Mouse (Mus musculus) kidney, adult 2 months (tissue): ENCODE data around the gene H2-M10.2. TPM values are rescaled to one million over a fixed set of nuclear protein-coding genes. Genes with fewer than 3 reads are reported as not detected.
A peak's percentile ranks its signal among the peaks of the same experiment; 100 is the strongest.

Experiments
- DNase-seq: peaks from one replicate; pipeline ENCODE4 v3.0.0; 2021
- H3K27ac ChIP-seq: fragments of 200-500 bp; 2 replicates; pipeline ENCODE4 v1.5.1; 2012; ENCODE audit warnings: low read depth, low read length, control low read depth, inconsistent platforms; ENCODE audit not compliant: insufficient read depth
- H3K27me3 ChIP-seq: fragments of 200-500 bp; replicated peaks from 2 replicates; pipeline ENCODE4 v1.6.1; 2012; ENCODE audit warnings: mild to moderate bottlenecking, moderate library complexity, low read length, inconsistent platforms; ENCODE audit not compliant: control insufficient read depth, insufficient read depth
- H3K36me3 ChIP-seq: fragments of 200-500 bp; 2 replicates; pipeline ENCODE4 v1.6.1; 2012; ENCODE audit warnings: mild to moderate bottlenecking, moderate library complexity, low read length, inconsistent platforms; ENCODE audit not compliant: control insufficient read depth, insufficient read depth
- H3K4me1 ChIP-seq: fragments of 200-500 bp; 2 replicates; pipeline ENCODE4 v1.6.1; 2011; ENCODE audit warnings: low read length; ENCODE audit not compliant: control insufficient read depth, insufficient read depth
- H3K4me3 ChIP-seq: fragments of 200-500 bp; 2 replicates; pipeline ENCODE4 v1.5.1; 2011; ENCODE audit warnings: mild to moderate bottlenecking, low read depth, low read length, control low read depth; ENCODE audit not compliant: insufficient read depth
- CTCF ChIP-seq: fragments of 200-500 bp; conservative IDR thresholded peaks from 2 replicates; pipeline ENCODE4 v1.5.1; 2011; ENCODE audit warnings: low read depth, mild to moderate bottlenecking, control low read depth, low read length, moderate library complexity, mixed read lengths; ENCODE audit not compliant: insufficient read depth, insufficient read length
- POLR2A ChIP-seq: fragments of 200-500 bp; IDR thresholded peaks from one replicate; pipeline ENCODE4 v1.6.1; 2011; ENCODE audit warnings: low read depth, low read length, control low read depth
- WGBS: fragments of 180-500 bp; shearing (Covaris S2); methylation state at CpG from one replicate; pipeline ENCODE4 v1.1.7; 2018; 5-methylcytosine and 5-hydroxymethylcytosine counted together
- polyA plus RNA-seq: library from polyadenylated mRNA; depleted of rRNA; stranded (reverse); fragments of >200 nt; gene quantifications from 2 replicates; pipeline ENCODE4 v1.2.3, GENCODE M21; 2012

The H2-M10.2 gene
- polyA plus RNA-seq, 1 experiment, result not detected

DNA sequence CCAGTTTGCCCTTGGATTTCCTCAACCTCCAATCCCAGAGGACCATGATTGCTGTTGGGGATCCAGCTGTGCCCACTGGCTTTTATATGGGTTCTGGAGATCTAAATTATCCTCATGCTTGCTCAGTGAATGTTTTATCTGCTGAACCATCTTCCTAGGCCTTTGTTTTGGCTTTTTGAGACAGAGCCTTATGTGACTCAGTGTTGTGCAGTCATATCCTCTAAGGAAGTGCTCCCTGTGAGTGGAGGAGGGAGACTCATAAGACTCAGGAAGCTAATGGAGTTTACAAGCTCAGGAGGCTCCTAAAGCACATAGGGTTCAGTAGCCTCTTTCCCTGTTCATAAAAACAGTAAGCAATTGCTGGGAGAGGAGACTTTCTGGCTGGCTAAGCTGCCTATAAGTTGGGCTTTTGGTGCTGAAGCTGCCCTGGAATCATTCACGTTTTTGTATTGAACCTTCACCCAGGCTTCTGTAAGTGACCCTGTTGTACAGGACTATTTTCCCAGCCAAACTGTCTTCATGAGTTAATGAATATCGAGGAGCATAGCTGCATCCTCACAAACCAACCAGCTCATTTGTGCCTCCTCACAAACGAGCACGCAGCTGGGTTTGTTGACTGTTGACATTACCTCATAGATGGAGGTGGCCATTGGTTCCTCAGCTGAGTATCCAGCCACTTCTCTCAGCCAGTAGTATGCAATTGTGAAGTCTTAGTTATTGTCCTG lies 4.6 kb downstream of the H2-M10.2 start:
- 63% methylated on average over 4 of the region's 4 CpGs for WGBS
- no peaks in the 10 kb centered on the region for H3K36me3 ChIP-seq

DNA sequence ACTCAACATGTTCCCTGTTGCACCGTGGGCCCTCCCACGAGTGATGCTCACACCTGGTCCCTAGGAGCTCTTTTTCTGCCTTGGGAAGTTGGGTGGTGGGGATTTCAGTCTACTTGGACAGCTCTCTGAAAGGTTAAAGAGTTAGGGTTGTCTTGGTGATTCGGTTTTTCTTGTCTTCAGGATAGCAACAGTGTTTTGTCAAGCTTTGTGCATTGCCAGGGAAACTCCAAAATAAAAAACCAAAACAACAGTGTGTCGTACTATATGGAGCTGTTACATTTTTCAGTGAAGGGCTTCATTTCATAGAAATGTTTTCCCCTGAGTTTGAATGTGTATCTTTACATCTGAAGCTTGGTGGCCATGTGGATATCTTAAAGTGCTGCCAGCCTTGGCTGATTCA lies 11.5 kb downstream of the H2-M10.2 start:
- Histone ChIP-seq H3K36me3 (no peaks in the 10 kb centered on the region), H3K4me1 (peaks cover 3% of the 10 kb centered on the region; the same call in 1 of the 2 replicates), H3K27ac (no peak overlapping the region), H3K4me3 (no peak overlapping the region), H3K27me3 (no peaks in the 10 kb centered on the region)
- DNase-seq, result no peak
- TF ChIP-seq CTCF (no peak), POLR2A (no peak)
- 75% methylated on average over 4 of the region's 4 CpGs for WGBS

More for the DNA sequence above, 4.6 kb downstream of the H2-M10.2 start:
- no peak for TF ChIP-seq CTCF
- no peak for TF ChIP-seq POLR2A
- Histone ChIP-seq H3K27ac (no peak overlapping the region), H3K4me1 (peaks cover 8% of the 10 kb centered on the region; the same call in 1 of the 2 replicates), H3K4me3 (no peak overlapping the region), H3K27me3 (no peaks in the 10 kb centered on the region)
- DNase-seq, result peak; percentile 57

- DNase-seq, result no peak
- TF ChIP-seq CTCF (no peak), POLR2A (no peak)
- WGBS, result 73% methylated on average over 4 of the region's 4 CpGs
- Histone ChIP-seq H3K4me1 (peaks cover 3% of the 10 kb centered on the region; the same call in 1 of the 2 replicates), H3K27ac (no peak overlapping the region), H3K36me3 (no peaks in the 10 kb centered on the region), H3K27me3 (no peaks in the 10 kb centered on the region), H3K4me3 (no peak overlapping the region)
These were observed 12.5 kb downstream of the H2-M10.2 start for GRCm38 (mm10) chr17:36273796-36274195.

GRCm38 (mm10) chr17:36272643-36273366 lies 13.5 kb downstream of the H2-M10.2 start:
- H3K27me3 ChIP-seq, result no peaks in the 10 kb centered on the region
- H3K4me3 ChIP-seq, result no peak overlapping the region
- 71% methylated on average over 9 of the region's 9 CpGs for WGBS
- H3K4me1 ChIP-seq, result peaks cover 3% of the 10 kb centered on the region; the same call in 1 of the 2 replicates
- no peak overlapping the region for H3K27ac ChIP-seq
- DNase-seq, result no peak
- no peaks in the 10 kb centered on the region for H3K36me3 ChIP-seq
- no peak for TF ChIP-seq CTCF
- no peak for TF ChIP-seq POLR2A

GRCm38 (mm10) chr17:36271586-36272256 lies 14.6 kb downstream of the H2-M10.2 start, which contains the start of gene Trim39:
TSS of gene Trim39 (minus strand) at chr17:36272247.
- peak within 1 kb of the TSS; percentile 96 for H3K27ac ChIP-seq
- under 1% methylated on average over 43 of the region's 43 CpGs for WGBS

DNA sequence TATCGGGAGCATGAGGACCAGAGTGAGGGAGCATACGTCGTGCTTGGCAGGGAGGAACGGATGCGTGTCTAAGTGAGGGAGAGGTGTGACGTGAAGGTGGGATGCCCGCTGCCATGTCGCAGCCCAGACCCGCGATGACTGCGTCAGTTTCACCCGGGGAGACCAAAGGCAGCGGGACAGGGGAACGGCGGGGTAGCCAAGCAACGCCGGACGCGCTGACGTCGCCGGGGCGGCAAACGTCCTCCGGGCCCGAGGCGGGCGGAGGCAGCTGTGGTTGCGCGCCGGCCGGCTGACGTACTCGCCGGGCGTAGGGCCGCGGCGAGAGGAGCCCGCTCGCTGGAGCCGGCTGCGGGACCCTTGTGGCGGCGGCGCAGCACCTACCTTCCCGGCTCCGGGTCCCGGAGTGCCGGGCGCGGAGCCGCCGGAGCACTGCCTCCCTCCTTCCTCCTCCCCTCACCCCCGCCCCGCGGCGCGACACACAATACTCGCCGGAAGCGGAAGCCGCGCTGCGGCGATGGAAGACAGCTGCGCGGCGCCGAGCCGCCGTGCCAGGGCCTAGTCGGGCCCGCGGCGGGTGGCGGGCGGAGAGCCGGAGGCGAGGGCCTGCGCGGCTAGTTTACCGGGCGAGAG lies 15.2 kb downstream of the H2-M10.2 start:
- TF ChIP-seq POLR2A, result no peak
- TF ChIP-seq CTCF, result no peak
- DNase-seq, result peak; percentile 92
- Histone ChIP-seq H3K27ac (peak overlapping the region; percentile 96), H3K27me3 (no peaks in the 10 kb centered on the region), H3K4me1 (peaks cover 3% of the 10 kb centered on the region; the same call in 1 of the 2 replicates), H3K36me3 (no peaks in the 10 kb centered on the region; the same call in 1 of the 2 replicates), H3K4me3 (peak overlapping the region; percentile 86)
- WGBS, result under 1% methylated on average over 79 of the region's 84 CpGs

More at GRCm38 (mm10) chr17:36271586-36272256, 14.6 kb downstream of the H2-M10.2 start, which contains the start of gene Trim39:
- peak; percentile 90 for DNase-seq
- H3K4me1 ChIP-seq, result peaks cover 3% of the 10 kb centered on the region; the same call in 1 of the 2 replicates
- peak within 1 kb of the TSS; percentile 86 for H3K4me3 ChIP-seq
- TF ChIP-seq CTCF (no peak), POLR2A (peak; percentile 3)
- H3K36me3 ChIP-seq, result no peaks in the 10 kb centered on the region; the same call in 1 of the 2 replicates
- no peaks in the 10 kb centered on the region for H3K27me3 ChIP-seq
